Mouse (Mus musculus) embryonic stem cell, embryonic (primary cell): ENCODE data around the gene Gadd45b.

ENCODE experiments used
- CTCF ChIA-PET, 4 experiments: fragments of 300-600 bp in 2 of 4; fragments of 350-600 bp in 2 of 4; sonication (Branson Sonifier 250); formaldehyde crosslinking; loops; one replicate each; lab custom pipeline; 2022; ENCODE audit warnings: inconsistent platforms in 2 of 4; lab: Charles Lee
- POLR2A ChIA-PET, 4 experiments: fragments of 300-600 bp in 2 of 4; fragments of 350-600 bp in 2 of 4; sonication (Branson Sonifier 250); formaldehyde crosslinking; loops; one replicate each; lab custom pipeline; 2022; ENCODE audit warnings: antibody characterized with exemption in 4 of 4, inconsistent platforms in 1 of 4; lab: Charles Lee

The Gadd45b gene

DNA sequence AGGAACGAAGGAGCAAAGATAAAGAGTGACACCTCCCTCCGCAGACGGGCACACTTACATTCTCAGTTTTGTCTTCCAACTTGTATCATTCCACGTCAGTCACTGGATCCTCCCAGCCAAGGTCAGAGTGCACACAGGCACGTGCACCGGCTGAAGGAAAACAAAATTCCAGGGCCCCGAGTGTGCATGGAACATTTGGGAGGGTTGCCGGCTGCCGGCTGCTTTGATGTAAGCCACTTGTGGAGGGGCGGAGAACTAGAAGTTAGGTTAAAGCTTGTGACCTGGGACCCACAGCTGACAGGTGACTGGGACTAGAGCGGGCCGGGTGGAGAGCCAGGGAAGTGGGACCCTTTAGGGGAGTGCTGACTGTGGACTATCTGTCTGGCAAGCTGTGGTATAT, 36.4 kb downstream of the Gadd45b start:
- POLR2A ChIA-PET, result interaction anchor here in 3 of 4 experiments (0.6 to 23.4 kb wide), 10 partner anchors 10 to 798 kb away, joined by 3 to 1047 read pairs (median 18); partner anchors contain the start of genes Gadd45b (in 3 of the 3), Lmnb2 (in 1 of the 3) and Map2k2 (in 1 of the 3)

DNA sequence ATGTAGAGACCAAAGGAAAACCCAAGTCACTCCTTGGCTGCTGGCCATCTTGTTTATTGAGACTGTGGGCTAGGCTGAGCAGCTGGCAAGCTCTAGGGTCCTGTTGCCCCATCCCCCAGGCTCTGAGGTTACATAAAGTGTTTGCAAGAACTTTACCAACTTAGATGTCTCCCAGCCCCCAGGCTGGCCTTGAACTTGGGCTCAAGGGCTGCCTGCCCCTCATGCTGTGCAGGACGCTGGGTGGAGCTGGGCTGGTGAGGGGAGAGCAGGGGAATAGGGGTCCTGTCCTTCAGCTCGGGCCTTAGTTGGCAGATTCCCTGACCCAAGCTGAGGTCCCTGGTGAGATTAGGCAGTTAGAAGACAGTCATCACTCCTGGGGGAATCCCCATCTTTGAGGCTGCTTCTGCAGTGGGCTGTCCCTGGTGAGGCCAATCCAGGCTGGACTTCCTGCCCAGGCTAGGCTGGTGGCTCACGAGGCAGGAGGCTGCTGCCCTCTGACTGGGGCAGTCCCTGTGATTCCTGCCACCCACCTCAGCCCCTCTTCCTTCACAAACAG, 37.3 kb downstream of the Gadd45b start:
- ChIA-PET POLR2A (interaction anchor here (0.8 to 23.4 kb wide), 11 partner anchors 11 to 51 kb away, joined by 3 to 1047 read pairs (median 17); partner anchors contain the start of genes Gadd45b (in 4 of the 4) and Lmnb2 (in 1 of the 4)), CTCF (interaction anchor here in 3 of 4 experiments (0.6 to 6.6 kb wide), 10 partner anchors 12 to 86 kb away, joined by 3 to 42 read pairs (median 4); partner anchors contain the start of gene Gadd45b (in 1 of the 3))

More for the DNA sequence above, 36.4 kb downstream of the Gadd45b start:
- CTCF ChIA-PET, result interaction anchor here in 2 of 4 experiments (0.7 to 6.6 kb wide), 5 partner anchors 11 to 37 kb away, joined by 3 to 42 read pairs (median 3); partner anchors contain the start of gene Gadd45b (in 1 of the 2)

DNA sequence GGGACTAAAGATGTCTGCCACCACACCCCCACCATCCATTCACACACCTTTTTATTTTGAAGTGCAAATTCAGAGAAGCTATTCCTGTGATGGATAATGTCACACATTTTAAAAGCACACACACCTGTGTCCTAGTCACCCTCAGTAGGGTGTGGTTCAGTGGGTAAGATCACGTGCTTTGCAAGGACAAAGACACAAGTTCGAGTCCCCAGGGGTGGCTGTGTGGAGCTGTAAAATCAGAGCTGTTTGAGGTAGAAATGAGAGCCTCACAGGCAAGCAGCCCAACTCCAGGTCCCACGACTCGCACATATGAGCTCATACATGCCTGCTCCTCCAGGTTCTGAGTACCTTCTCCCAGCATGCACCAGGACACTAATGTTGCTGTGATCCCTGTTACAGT, 38.2 kb downstream of the Gadd45b start:
- ChIA-PET POLR2A (interaction anchor here (0.8 to 23.4 kb wide), 16 partner anchors 9 to 87 kb away, joined by 3 to 1047 read pairs (median 4); partner anchors contain the start of genes Gadd45b (in 4 of the 4) and Timm13 (in 1 of the 4)), CTCF (interaction anchor here in 3 of 4 experiments (0.6 to 6.6 kb wide), 11 partner anchors 12 to 87 kb away, joined by 3 to 42 read pairs (median 4); partner anchors contain the start of genes Gadd45b (in 1 of the 3) and Gng7 (in 1 of the 3))

DNA sequence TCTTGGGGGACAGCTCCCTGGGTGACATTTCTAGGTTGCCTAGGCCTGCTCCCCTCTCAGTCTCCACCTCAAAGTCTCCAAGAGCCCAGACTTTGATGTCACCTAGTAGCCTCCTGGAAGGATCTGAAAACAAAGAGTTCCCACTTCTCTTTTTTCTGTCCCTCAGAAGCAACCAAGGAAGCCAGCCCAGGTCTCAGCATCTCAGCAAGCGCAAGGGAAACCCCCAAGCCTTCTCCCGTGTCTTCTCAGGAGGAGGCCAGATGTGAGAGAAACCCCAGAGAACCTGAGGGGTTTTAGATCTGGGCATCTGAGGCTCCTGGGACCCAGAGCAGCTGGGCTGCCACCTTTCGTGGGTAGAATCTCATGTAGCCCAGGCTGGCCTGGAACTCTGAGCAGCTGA, 39.4 kb downstream of the Gadd45b start:
- POLR2A ChIA-PET, result interaction anchor here in 3 of 4 experiments (0.5 to 23.4 kb wide), 13 partner anchors 8 to 46 kb away, joined by 3 to 1047 read pairs (median 17); partner anchors contain the start of genes Gadd45b (in 3 of the 3) and Gng7 (in 1 of the 3)
- CTCF ChIA-PET, result interaction anchor here in 3 of 4 experiments (0.5 to 6.6 kb wide), 9 partner anchors 9 to 421 kb away, joined by 3 to 42 read pairs (median 4); partner anchors contain the start of genes Gadd45b (in 2 of the 3) and Gng7 (in 1 of the 3)

DNA sequence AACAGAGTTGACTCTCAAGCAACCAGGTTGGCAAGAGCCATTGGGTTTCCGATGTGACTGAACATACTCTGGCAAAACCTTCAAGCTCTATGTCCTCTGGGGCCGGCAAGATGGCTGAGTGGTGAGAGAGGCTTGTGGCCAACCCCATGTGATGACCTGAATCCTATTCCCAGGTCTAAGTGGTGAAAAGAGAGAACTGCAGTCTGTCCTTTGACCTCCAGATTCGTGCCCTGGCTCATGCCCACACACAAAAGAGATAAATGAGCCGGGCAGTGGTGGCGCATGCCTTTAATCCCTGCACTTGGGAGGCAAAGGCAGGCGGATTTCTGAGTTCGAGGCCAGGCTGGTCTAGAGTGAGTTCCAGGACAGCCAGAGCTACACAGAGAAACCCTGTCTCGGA, 40.3 kb downstream of the Gadd45b start:
- POLR2A ChIA-PET, result interaction anchor here (0.7 to 23.4 kb wide), 17 partner anchors 9 to 115 kb away, joined by 3 to 1047 read pairs (median 9); partner anchors contain the start of genes Gadd45b (in 3 of the 4), Lsm7 (in 1 of the 4) and Sppl2b (in 1 of the 4)
- CTCF ChIA-PET, result interaction anchor here in 2 of 4 experiments (1.2 to 6.6 kb wide), 7 partner anchors 9 to 89 kb away, joined by 3 to 42 read pairs (median 9); partner anchors contain the start of gene Gadd45b (in 2 of the 2)

DNA sequence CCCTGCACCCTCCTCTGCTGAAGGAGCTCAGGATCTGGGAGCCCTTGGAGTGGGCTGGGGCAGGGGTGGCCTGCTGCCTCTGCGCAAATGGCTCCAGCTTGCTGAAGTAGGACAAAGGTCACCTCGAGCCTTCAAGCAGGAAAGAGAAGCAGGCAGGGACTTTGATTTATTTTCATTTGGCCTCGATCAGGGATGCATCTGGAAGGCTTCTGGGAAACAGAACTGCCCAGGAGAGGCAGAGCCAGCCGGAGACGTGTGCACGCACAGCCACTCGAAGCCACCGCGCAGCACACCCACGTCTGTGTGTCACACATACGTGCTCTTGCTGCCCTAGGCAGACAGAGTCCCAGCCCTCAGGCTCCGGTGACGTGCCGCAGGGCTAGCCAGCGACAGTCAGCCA, 41.7 kb downstream of the Gadd45b start:
- CTCF ChIA-PET, result interaction anchor here in 3 of 4 experiments (0.6 to 6.6 kb wide), 11 partner anchors 10 to 223 kb away, joined by 3 to 42 read pairs (median 4); partner anchors contain the start of gene Gadd45b (in 2 of the 3)
- POLR2A ChIA-PET, result interaction anchor here in 3 of 4 experiments (0.6 to 23.4 kb wide), 19 partner anchors 10 to 138 kb away, joined by 3 to 1047 read pairs (median 5); partner anchors contain the start of gene Gadd45b (in 3 of the 3)

DNA sequence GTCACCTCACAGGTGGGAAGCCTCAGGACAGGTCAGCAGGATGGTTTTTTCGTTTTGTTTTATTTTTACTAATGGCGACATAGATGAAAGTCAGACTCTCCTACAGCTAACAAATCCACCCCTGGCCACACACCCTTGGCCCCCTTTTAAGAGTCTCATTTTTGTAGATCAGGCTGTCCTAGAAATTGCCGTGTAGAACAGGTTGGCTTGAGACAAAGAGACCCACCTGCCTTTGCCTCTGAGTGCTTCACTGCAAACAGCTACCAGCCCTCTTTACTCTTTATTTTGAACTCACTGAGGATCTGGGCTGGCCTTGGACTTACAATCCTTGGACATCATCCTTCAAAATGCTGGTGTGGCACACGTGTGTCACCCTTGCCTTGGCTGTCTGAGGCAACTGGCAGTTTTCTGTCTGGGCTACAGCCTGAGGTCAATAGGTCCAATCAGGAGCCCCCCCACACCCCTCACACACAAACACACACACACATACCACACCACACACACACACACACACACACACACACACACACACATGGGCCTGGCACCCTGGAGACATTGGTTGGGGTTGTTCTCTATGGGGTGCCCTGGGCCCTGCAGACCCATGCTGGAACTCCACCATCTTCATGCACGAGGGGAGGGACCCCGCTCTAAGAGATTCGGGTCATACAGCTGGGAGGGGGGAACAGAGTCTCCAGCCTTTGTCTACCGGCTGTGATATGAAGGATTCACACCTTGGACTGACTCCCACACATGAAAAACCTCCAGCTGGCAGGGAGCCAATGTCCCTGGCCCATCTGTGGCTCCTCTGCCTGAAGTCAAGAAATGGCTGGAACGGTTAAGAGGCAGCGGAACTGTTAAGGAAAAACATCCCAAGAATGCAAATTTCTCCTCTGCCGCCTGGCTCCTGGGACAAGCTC, 42.5 kb downstream of the Gadd45b start:
- CTCF ChIA-PET, result interaction anchor here in 2 of 4 experiments (0.7 to 3.4 kb wide), 8 partner anchors 11 to 91 kb away, joined by 3 to 11 read pairs (median 4); partner anchors contain the start of gene Gadd45b (in 2 of the 2)
- POLR2A ChIA-PET, result interaction anchor here in 3 of 4 experiments (0.6 to 23.4 kb wide), 15 partner anchors 8 to 179 kb away, joined by 3 to 1047 read pairs (median 5); partner anchors contain the start of gene Gadd45b (in 3 of the 3)

DNA sequence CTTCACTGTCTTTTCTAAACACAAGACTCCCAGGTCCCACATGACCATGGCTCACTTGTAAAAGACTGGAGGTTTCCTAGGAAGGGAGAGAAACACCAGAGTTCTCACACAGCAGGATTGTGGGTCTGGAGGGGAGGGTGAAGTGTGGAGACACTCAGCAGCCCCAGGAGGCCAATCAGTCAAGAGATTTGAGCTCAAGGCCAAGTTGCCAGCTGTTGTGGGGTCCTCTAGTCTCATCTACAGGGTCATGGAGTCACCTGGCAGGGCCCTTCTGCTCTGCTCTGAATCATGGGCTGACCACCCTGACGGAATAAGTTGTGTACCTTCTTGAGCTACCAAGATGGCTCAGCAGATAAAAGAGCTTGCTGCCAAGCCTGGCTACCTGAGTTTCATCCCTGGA, 43.8 kb downstream of the Gadd45b start:
- ChIA-PET POLR2A (interaction anchor here in 3 of 4 experiments (0.9 to 23.4 kb wide), 12 partner anchors 10 to 271 kb away, joined by 3 to 1047 read pairs (median 4); partner anchors contain the start of gene Gadd45b (in 3 of the 3)), CTCF (interaction anchor here in 1 of 4 experiments (1.1 kb wide), 1 partner anchor 17 kb away, joined by 4 read pairs; no protein-coding TSS in a partner anchor)

DNA sequence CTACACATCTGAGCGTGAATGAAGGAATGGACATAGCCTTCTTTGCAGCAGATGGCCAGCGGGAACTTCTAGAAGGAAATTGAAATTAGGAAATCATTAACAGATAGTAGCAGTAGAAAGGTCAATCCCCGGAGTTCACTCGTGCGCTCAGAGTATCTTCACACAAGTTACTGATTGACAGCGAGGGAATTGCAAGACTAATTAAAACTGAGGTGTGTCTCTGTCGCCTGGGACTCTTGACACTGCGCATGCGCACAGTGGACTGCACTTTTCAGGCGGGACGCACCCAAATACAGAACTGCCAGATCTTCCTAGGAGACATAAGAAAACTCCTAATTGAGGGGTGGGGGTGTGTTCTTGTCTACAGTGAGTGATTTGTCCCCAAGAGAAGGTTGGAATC, 45.6 kb downstream of the Gadd45b start:
- CTCF ChIA-PET, result no interaction called here
- POLR2A ChIA-PET, result interaction anchor here in 3 of 4 experiments (0.7 to 23.4 kb wide), 4 partner anchors 20 to 61 kb away, joined by 3 to 1047 read pairs (median 136); partner anchors contain the start of gene Gadd45b (in 2 of the 3)

DNA sequence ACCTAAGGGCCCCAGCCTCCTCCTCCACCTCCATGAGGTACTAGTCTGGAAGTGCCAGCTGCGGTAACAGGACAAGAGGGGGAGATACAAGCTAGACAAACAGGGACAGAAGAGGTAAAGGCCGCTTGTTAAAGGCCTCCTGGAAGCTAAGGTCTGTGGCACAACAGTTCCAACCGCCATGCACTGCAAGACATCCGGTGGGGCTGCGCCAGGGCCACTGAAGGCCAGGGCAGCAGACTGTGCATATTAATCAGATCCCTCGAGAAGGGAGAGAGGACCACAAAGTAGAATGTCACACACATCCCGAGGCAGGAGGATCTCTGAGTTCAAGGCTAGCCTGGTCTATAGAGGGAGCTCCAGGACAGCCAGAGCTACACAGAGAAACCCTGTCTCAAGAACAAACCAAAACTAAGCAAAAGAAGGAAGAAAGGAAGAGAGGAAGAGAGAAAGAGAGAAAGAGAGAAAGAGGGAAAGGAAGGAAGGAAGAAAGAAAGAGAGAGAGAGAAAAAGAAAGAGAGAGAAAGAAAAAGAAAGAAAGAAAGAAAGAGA, 51.8 kb downstream of the Gadd45b start:
- CTCF ChIA-PET, result interaction anchor here in 2 of 4 experiments (0.6 to 1.3 kb wide), 5 partner anchors 9 to 212 kb away, joined by 3 to 5 read pairs (median 3); no protein-coding TSS in a partner anchor
- POLR2A ChIA-PET, result interaction anchor here in 3 of 4 experiments (0.6 to 2.6 kb wide), 6 partner anchors 20 to 52 kb away, joined by 3 to 13 read pairs (median 6); partner anchors contain the start of gene Gadd45b (in 3 of the 3)
